Mouse (Mus musculus) layer of hippocampus, adult 9-11 months (tissue): Measurements from ENCODE around the gene Tnfrsf25.

ENCODE experiments used
- DNase-seq: peaks from one replicate; pipeline ENCODE4 v3.0.0; 2022

Tnfrsf25 gene

DNA sequence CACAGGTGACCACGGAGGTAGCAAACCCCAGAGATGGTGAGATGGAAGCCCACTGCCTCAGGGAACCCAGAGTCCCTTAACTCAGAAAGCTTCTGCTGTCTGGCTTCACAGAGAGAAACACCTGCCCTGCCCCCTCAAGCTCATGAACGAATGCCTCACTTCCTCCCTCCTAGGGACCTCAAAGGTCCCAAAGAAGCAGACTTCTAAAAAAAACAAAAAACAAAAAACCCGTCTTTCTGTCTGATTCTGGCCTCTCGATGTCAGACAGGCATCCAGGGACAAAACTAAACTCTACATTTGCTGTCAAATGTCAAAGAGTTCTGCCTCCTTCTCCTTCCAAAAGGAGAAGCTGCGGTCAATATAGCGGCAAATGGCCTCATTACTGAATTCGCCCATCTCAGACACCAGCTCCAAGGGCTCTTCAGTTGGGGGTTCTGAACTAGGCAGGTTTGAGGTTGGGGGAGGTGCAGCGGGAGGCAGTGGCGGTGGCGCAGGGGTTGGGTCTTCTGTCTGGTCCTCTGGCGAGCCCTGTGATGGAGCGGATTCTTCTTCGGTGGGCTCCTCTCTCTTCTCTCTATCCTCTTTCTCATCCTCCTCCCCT, 8.7 kb downstream of the Tnfrsf25 start:
- DNase-seq, result no peak

DNA sequence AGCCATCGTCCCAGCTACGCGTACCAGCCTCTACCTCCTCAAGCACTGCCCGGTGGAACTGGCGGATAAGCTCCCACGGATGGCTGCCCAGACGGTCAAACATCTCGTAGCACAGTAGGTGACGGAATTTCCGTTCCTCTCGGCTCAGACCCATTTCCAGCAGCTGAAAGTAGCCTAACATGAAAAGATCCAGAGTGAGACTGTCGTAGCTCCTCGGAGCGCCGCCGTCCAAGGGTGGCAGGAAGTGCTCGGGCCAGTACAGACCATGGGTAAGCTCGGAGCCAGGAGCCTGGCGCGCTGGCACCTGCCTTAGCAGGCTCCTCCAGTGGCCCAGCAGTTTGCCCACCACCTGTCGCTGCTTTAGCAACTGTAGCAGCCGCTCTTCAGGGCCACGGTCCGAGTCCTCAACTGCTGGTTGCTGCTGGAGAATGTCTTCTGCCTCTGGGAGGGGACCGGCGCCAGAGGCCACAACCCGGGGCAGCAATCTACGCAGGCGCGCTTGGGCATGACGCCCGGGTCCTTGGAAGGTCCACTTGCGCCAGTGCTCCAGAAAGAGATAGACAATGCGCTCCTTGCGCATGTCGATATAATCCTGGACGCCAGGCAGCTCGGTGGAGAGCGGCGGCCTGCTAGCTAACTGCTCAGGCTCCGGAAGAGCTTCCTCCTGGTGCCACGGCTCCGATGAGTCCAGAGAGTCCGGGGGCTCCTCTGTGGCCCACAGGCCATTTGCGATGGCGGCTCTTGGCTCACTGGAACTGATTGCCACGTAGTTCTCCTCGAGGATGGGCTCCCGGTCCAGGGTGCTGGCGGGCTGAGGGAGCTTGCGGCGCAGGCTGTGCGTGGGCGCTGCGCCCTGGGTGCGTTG, 9.7 kb downstream of the Tnfrsf25 start:
- no peak for DNase-seq

DNA sequence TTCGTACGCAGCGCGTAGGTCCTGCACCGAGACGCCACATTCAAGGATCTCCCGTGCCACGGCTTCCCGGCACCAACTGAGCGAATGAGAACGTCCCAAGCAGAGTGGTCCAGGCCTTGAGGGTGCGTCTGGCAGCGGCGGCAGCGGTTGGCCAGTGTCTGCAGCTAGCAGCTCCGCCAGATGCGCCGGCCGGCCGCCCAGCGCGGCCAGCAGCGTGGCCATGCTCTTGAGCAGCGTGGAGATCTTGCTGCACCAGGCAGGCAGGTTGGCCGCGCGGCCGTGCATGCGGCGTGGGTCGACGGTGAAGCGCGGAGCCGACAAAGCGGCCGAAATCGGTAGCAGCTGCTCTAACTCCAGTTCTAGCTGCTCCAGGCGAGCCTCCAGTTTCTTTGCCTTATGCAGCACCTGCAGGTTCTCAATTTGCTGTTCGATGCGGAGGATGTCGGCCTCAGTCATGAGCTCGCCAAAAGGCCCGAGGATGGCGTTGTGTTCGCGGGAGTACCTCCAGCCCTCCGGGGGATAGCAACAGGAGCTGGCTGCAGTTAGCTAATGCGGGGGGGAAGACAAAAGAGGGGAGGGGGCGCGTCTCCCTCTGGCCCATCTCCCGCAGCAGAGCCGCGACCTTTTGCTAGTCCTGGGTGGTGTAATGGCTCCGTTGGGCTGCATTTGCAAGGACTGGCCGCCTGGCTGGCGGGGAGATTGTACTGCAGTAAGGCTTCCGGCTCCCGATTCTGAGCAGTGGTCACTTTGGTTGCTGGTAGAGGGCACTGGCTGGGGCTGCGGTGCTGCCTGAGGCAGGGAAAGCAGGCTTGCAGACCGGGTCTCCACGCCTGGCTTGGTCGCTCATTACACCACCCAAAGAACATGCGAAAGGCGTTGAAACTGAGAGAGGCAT, 10.5 kb downstream of the Tnfrsf25 start:
- DNase-seq, result no peak

DNA sequence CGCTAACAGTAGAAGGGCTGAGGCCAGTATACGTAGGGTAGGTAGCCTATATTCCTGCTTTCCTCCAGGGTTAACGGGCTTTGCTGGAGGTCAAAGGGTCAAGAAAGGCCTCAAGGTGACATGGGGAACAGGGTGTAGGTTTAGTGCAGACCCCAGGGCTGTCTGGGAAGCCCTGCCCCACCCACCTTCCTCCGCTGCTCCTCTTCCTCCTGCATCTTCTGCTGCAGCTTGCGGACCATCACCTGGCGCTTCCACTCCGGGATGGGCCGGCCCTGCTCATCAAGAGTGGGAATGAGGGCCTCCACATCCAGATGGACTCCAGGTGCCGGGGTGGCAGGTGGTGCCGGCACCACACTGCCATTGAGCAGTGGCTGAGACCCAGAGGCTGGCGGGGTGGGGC, 12.2 kb downstream of the Tnfrsf25 start:
- DNase-seq, result no peak

DNA sequence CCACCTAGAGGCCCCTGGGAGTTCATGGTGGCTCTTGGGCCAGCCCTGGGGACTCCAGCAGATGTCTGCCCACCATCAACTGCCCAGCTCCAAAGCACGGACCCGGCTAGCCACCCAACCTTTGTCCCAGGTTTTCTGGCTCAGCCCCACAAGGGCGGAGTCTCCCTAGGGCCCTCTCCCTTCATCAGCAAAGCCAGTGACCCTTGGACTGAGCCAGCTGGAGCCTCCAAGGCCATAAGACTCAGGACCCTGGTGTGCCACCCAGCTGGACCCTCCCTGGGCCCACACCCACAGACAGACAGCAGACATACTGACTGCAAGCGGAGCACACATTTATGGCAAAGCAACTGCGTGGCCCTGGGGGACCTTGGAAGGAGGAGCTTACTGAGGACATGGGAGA, 13.1 kb downstream of the Tnfrsf25 start:
- no peak for DNase-seq

DNA sequence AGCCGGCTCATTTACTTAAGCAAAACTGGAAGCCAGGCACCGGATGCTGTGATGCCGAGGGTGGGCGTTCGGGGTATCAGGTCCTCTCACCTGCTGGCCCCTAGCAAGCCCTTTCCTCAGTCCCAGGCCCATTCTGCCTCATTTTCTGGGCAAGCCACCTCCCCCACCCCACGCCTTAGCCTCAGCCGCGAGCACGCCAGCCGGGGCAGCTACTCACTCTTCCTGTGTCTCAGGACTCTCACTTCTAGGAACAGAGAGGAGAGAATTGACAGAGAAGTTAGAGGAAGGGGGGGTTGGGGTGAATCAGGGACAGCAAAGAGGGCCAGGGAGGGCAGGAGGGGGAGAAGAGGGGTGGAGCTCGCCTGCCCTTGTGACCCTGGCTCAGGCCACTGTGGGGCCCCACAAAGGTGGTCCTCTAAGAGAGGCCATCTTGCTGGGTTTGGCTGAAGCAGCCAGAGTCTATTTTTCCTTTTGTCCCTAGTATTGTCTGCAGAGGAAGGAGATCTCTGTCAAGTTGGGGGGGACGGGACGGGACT, 13.7 kb downstream of the Tnfrsf25 start:
- no peak for DNase-seq

DNA sequence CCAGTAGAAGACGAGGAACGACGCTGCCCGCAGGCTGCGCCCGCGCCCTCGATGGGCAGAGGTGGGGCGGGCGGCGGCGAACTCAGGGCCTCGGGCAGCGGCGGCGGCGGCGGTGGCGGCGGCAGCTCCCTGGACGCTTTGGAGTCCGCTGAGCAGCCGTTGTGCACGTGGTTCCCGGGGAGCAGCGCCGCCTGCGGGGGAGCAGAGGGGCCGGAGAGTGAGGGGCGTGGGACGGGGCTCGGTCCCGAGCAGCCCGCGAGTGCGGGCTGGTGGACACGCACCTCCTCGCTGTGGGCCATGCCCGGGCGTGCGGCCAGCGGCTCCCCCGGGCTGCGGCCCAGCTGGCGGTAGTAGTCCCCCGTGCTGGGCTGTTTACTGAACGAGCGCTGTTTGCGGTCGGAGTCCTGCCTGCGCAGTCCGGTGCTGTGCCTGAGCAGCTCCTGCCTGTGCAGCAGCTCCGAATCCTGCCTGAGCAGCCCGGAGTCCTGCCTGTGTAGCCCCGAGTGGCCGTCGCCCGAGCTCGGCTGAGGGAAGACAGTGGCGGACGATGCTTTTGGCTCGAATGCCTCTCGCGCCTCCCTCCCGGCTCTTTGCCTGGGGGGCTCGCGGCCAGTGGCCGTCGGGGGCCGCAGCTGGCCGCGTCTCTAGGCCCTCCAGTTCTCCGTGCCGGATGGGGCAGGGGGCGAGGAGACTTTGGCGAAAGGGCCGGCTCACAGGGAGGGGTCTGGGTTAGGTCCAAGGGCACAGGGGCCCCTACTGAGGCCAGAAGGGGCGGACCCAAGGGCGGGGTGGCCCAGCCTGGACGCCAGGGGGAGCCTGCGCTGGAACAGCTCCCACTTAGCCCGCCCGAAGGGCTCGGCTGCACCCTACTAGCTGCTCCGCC, 15.3 kb downstream of the Tnfrsf25 start:
- no peak for DNase-seq

DNA sequence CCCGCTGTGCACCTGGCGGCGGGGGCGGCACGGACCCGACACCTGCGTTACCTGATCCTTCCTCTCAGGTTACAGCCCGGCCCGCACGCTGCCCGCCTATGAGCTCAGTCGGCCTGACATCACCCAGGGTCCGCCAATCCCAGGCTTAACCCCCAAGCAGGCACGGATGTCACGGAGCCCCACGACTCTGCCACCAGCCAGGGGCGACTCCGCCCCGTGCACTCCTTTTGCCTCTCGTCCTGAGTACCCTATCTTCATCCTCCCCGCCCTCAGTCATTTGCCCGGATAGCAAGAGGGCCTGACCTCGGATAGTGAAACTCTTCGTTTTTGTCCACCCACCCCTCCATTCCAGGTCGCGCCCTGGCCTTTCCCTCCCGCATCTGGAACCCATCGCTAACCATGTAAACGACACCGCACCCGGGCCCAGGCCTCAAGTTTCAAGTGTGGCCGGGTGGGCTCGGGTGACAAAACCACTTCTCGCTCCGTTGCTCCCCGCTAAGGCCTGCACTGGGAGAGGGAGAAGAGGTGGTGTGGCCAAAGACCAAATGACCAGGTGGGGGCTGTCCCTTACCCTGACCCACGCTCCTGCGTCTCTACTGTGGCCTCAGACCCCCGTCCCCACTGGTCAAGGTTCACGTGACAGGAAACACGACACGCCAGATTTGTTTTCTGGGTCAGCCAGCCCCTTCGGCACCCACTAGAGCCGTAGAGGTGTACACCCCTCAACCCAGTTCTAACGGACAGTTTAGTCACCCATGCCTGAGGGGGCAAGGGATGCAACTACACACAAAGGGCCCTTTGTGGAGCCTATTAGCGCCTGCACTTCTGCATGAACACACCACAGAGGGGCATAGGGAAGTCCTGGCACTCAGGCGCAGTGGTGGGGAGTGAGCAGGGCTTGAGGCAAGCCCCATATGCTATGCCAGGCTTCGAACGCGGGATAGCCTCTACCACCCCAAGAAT, 16.4 kb downstream of the Tnfrsf25 start:
- no peak for DNase-seq

DNA sequence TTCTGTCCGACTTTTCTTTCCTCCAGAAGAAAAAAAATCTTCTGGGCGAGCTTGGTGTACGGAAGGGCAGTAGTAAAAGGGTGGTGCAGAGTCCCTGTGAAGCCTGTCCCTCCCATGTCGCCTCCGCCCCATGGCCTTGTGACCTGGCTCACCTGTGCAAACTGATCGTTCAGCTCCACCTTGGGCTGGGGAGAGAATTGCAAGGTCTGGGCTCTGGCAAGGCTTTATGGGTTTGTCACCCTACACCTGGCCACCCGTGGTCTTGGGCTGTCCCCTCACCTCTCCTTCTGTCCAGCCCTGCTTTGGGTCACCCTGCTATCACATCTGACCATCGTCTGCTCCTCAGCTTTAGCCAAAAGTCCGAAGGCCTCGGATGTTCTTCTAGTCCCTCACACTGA, 17.0 kb downstream of the Tnfrsf25 start:
- no peak for DNase-seq

DNA sequence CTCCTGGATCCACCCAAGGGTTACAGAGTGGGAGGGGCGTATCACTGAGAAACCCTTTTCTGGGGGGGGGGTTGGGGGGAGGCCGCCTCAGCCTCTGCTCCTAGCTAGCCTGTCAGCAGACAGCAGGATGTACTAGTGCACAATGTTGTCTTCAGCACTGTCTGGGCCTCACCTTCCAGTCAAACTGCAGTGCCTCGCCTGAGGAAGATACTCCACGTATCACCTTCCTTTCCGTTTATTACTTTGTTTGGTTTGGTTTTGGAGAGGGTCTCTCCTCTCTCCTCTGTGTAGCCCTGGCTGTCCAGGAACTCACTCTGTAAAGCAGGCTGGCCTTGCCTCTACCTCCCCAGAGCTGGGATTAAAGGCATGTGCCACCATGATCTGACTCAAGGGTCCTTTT, 17.5 kb downstream of the Tnfrsf25 start:
- no peak for DNase-seq

DNA sequence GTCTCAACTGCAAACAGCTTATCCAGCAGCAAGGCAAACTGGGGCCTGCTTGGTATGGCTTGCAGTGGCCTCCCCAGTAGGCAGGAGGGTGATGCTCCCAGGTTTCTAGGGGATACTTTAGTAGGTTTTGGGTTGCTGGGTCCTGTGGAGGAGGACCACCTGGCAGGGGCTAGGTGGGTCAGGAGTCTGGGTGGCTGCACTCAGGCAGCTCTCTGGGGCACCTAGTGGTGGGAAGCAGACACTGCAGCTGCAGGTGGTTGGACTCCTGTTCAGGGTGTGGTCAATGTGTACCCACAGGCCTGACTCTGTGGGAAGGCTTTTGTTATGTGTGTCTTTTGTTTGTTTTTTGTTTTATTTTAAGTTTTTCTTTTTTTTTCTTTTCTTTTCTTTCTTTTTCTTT, 18.8 kb downstream of the Tnfrsf25 start:
- DNase-seq, result no peak

DNA sequence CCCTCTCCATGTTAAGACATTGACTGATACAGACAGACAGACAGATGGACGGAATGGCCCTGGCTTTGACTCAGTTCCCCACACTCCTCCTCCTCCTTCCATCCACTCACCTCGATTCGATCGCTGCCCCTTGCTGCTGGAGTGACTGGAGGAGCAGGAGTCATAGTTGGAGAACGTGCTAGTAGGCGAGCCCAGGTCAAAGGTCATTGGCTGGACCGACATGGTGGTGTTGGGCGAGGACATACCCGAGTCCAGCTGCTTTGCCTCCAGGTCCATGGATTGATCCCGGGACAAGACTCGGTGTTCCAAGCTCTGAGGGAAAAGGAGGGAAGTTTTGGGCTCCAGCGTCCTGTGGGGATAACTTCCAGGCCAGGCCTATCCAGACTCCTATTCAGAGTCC, 19.6 kb downstream of the Tnfrsf25 start:
- DNase-seq, result no peak

DNA sequence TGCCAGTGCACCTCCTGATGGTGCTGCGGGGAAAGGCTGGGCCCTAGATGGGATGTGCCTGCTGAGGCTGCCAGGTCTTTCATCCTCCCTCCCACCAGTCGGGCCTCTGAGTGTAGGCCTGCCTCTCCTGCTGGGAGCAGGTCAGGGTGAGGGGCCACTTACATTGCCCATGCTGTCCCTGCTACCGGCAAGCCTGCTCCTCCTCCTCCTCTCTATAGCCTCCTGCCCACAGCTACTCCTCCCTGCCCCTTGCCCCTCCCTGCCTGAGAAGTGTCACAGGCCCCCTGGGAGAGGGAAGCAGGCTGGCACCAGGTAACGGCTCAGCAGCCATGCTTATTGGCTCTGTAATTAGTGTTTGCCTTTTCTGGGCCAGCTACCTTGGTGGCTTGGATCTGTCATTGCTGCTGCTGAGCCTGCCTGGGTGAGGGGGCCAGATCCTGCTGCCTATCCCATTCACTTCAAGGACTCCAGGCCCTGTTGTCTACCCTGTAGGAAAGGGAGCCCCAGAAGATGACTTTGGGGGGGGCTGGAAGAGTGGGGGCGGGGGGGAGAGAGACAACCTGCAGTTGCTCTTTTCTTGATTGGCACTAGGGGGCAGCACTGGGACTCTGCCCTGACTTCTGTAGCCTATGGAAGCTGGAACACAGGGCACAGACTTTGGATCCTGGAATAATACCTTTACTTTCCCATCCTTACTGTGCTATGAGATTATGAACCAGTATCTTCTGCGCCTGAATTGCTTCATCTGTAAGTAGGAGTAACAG, 20.6 kb downstream of the Tnfrsf25 start:
- no peak for DNase-seq

DNA sequence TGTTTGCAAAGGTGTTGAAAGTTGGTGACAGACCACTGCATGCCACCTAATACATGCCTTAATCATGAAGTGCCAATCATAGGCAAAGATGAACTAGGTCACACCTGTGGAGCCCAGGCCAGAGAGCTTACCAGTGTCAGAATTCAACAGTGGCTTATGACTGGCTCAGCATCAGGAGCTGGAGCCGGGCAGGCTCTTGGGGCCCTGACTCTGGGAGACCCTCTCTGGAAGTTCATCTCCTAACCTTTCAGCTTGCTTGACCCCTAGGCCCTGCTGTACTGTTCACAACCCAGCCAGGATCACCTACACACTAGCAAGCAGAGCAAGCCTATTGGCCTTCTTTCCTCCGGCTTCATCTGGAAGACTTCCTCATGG, 21.1 kb downstream of the Tnfrsf25 start:
- no peak for DNase-seq

DNA sequence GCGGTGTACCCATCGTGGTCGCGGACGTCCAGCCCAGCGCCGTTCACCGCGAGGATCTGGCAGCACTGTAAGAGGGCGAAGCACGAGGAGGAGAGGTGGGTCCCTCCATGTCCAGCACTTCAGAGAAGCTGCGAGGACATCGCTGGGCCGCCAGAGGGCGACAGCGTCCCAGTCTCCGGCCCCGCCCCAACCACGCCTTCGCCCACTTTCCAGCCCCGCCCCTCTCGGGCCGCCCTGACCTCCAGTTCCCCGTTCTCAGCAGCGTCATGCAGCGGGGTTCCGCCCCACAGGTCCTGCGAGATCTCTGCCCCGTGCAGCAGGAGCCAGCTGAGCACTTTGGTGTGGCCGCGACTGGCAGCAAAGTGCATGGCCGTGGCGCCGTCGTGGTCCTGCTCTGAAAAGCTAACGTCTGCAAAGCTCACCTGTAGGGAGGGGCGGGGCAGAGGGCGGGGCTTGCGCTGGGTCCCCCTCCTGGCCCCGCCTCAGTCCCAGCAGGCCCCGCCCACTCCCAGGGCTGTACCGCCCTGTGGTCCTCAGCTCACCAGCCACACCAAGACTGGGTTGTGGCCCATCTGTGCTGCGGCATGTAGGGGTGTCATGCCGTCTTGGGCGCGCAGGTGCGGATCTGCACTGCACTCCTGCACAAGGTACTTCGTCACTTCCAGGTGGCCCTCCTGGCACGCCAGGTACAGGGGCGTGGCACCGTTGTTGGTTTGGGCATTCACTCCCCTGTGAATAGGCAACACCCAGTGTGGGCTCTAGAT, 22.9 kb downstream of the Tnfrsf25 start:
- DNase-seq, result peak; percentile 82

DNA sequence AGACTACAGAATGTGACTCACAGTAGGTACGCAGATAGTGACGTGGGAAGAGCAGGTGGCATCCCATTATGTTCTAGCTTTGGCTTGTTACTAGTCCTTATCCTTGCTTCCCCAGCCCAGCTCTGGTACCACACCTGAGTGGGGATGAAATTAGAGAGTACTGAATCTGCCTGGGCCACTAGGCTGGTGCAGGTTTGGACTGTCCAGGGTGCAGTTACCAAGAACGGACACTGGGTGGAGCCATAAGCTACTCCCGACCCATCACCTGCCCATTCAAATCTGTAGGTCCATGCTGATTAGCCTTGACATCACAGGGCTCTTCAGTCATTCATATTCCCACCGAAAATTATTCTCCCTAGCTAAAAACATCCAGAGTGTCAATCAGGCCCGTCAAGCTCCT, 24.7 kb downstream of the Tnfrsf25 start:
- no peak for DNase-seq

DNA sequence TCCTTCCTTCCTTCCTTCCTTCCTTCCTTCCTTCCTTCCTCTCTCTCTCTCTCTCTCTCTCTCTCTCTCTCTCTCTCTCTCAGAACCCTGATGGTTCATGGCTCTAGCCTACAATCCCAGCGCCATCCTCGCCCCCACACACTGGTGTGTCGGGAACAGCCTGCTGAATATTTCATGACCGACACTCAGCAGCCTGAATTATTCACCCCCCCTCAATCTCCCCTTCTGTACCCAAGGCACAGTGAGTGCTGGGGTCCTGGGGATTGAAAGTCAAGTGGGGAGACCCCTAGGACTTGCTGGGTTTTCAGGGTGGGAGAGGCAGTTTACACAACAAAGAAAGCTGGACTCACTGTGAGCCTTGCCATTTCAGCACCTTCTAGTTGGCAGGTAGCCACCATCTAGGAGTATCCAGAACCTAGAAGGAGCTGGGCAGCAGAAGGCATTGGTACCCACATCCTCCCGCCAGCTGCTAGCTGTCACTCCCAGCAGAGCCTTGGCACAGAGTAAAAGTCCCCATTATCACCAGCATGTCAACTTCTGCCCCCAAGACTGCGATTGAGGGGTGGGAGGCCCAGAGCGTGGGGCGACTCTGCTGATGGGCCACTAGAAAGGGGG, 25.9 kb downstream of the Tnfrsf25 start:
- no peak for DNase-seq

DNA sequence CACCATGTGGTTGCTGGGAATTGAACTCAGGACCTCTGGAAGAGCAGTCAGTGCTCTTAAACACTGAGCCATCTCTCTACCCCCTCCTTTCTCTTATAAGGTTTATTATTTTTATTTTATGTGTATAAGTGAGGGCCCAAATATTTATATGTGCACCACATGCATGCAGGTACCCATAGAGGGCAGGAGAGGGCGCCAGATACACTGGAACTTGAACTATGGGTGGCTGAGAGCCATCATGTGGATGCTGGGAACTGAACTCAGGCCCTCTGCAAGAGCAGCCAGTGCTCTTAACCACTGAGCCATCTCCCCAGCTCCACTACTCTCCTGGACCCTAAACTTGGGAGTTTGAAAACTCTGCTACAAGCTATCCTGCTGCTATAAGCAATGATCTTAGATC, 27.9 kb downstream of the Tnfrsf25 start:
- no peak for DNase-seq

DNA sequence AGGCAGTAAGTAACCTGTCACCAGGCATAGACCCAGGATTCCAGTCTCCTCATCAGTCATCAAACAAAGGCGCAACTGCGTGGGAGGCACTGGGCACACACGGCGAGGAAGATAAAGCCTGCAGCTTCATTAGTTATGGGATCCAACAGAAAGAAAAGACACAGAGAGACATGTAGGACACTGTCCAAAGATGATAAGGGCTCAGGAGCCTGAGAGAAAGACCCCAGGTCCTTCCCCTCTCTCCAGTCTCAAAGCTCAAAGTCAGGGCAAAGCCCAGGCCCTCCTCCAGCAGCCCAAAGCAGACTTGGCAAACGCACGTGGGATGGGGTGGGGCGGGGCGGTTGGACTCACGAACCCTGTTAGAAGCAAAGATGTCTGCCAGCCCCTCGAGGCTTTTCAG, 29.7 kb downstream of the Tnfrsf25 start:
- DNase-seq, result no peak
